Mouse (Mus musculus) small intestine, adult 2 months (tissue): Measurements from ENCODE around the gene Prpf18.

Source experiments
- CTCF ChIP-seq: fragments of 200-500 bp; IDR thresholded peaks from 2 replicates; pipeline ENCODE4 v1.5.1; 2012; ENCODE audit warnings: low read depth, mild to moderate bottlenecking, control low read depth, inconsistent platforms, low read length, moderate library complexity, mixed read lengths; ENCODE audit not compliant: insufficient replicate concordance, insufficient read length; ENCODE audit errors: extremely low read depth
- POLR2A ChIP-seq: fragments of 200-500 bp; IDR thresholded peaks from 2 replicates; pipeline ENCODE4 v1.6.1; 2012; ENCODE audit warnings: low read depth, mild to moderate bottlenecking, control low read depth, inconsistent platforms, low read length, moderate library complexity

- no peak for TF ChIP-seq POLR2A
- TF ChIP-seq CTCF: no peak
These were observed 58.5 kb downstream of the Prpf18 start for GRCm38 (mm10) chr2:4593433-4593832.
